Mouse (Mus musculus): ENCODE results near the gene Gm1043.

GRCm38 (mm10) chr5:37036884-37037283 is 48.3 kb upstream of the Gm1043 start:
- TF ChIP-seq POLR2A (IDR thresholded peaks at IDR 0.05; ENCODE audit: low read depth, low read length), result no peak
- no peak for TF ChIP-seq CTCF (IDR thresholded peaks at IDR 0.05; ENCODE audit: extremely low read depth, insufficient read depth, insufficient read length, insufficient replicate concordance)
